Comparison of ENCODE assay signal across 8 mouse cellular contexts in genomic region chr5:24329212-24329964, GRCm38 (mm10). TPM values are rescaled to one million over a fixed set of nuclear protein-coding genes. Genes with fewer than 3 reads are reported as not detected.
DNase-seq lines count a peak whose midpoint lies in the region; ATAC-seq lines count a peak whose summit lies in the region.

No protein-coding gene starts in this region.

- peaks cover 24% of the 10 kb centered on the region for H3K36me3 ChIP-seq in forebrain, embryonic 12.5 days (replicated peaks)

- ATAC-seq in forebrain, embryonic 12.5 days (ENCODE audit: low FRiP score) = peak; percentile 82

- 0 out of 2 replicates have a peak overlapping the region, but pooled peaks have one; percentile 2 for H3K4me3 ChIP-seq in brown adipose tissue, adult 24 weeks (ENCODE audit: insufficient read depth, low read depth, low read length)
- H3K4me3 ChIP-seq in forebrain, embryonic 12.5 days (replicated peaks) = peak overlapping the region; percentile 30

- H3K4me2 ChIP-seq in forebrain, embryonic 12.5 days = peak overlapping the region; percentile 65

- WGBS in forebrain, embryonic 12.5 days = 5% methylated on average over 27 of the region's 27 CpGs

- H3K27me3 ChIP-seq in forebrain, embryonic 12.5 days = peaks cover 21% of the 10 kb centered on the region

- intact Hi-C loops in heart, postnatal 10 days (cut with DNase I) = no loop called here

- peak; percentile 11 for DNase-seq in 416B (ENCODE audit: low read depth)
- DNase-seq in heart, postnatal 10 days = peak; percentile 91 to 92
- DNase-seq in kidney, postnatal 25 days = peak; percentile 69 to 89
- DNase-seq in mesoderm, embryonic 11.5 days (ENCODE audit: low read depth, low spot score) = peak; percentile 87
- peak; percentile 70 for DNase-seq in urinary bladder, postnatal 14 days (ENCODE audit: low spot score)
- DNase-seq in layer of hippocampus, adult 11-12 months (ENCODE audit: low spot score) = no peak

- H3K9ac ChIP-seq in forebrain, embryonic 12.5 days = peak overlapping the region; percentile 60

- no peaks in the 10 kb centered on the region for H3K4me1 ChIP-seq in brown adipose tissue, adult 24 weeks (ENCODE audit: control insufficient read depth, insufficient read depth, insufficient read length, low read length)
- peaks cover 24% of the 10 kb centered on the region for H3K4me1 ChIP-seq in forebrain, embryonic 12.5 days

- no peak overlapping the region for H3K27ac ChIP-seq in brown adipose tissue, adult 24 weeks (replicated peaks; ENCODE audit: low read depth, low read length)
- peak overlapping the region; percentile 63 for H3K27ac ChIP-seq in forebrain, embryonic 12.5 days

- H3K9me3 ChIP-seq in forebrain, embryonic 12.5 days = no peaks in the 10 kb centered on the region

RNA-seq across cellular contexts. Expression of gene Kcnh2, which starts 22.0 kb away (rescaled TPM):
- 1.4 and 2.3 TPM in 2 replicates for polyA plus RNA-seq in brown adipose tissue, adult 24 weeks (2012; ENCODE audit: insufficient read depth, insufficient read length, missing spikeins)
- 9.8 and 10.1 TPM in 2 replicates for polyA plus RNA-seq in forebrain, embryonic 12.5 days (2016; fragmentation: Nextera tagmentation; extraction: Ambion mirVana)
- 10 to 100 TPM; 90.5 to 93.9 TPM for total RNA-seq in heart, postnatal 10 days (2021)

RNA-seq across cellular contexts. Expression of gene Nos3, which starts 35.2 kb away (rescaled TPM):
- 10.2 and 11.2 TPM in 2 replicates for polyA plus RNA-seq in brown adipose tissue, adult 24 weeks (2012; ENCODE audit: insufficient read depth, insufficient read length, missing spikeins)
- 7.1 and 7.2 TPM in 2 replicates for polyA plus RNA-seq in forebrain, embryonic 12.5 days (2016; fragmentation: Nextera tagmentation; extraction: Ambion mirVana)
- total RNA-seq in heart, postnatal 10 days (2021) = 10 to 100 TPM; 44.0 to 44.4 TPM
